Mouse (Mus musculus) urinary bladder, postnatal 14 days (tissue): ENCODE results near the gene Bmyc.
"Not testable (repeated sequence)": the region's sequence is repeated elsewhere in the genome, so short reads cannot be mapped to it uniquely, and the experiment has no call there.

Experiments used
- DNase-seq: peaks from one replicate; pipeline ENCODE4 v3.0.0; 2021; ENCODE audit warnings: low spot score

Bmyc gene

GRCm38 (mm10) chr2:25706643-25707481 is at the start of gene Bmyc:
Bmyc (plus strand) TSS chr2:25706739.
- DNase-seq: peak; percentile 83

DNA sequence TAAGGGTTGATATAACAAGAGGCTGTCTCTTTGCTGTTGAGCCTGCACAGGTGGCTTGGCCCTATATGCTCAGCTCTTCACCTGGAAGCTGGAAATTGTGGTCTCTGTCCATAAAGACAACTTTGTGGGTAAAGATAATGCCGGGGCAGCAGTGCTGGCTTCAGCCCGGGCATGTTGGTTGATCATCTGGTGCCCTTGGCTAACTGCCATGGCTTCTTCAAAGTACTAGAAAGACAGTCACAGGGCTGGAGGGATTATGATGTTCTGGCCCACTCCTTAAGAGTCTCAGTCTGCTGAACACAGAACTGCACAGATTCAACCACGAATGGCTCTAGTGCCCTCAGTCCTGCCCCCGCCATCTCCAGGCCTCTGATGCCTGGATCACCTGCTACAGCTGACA is 49.3 kb upstream of the Bmyc start:
- DNase-seq: no peak

- no peak for DNase-seq
Observed at GRCm38 (mm10) chr2:25657652-25658051, 48.9 kb upstream of the Bmyc start, which contains the start of gene Lcn5. Lcn5 (plus strand) TSS chr2:25657952.

DNA sequence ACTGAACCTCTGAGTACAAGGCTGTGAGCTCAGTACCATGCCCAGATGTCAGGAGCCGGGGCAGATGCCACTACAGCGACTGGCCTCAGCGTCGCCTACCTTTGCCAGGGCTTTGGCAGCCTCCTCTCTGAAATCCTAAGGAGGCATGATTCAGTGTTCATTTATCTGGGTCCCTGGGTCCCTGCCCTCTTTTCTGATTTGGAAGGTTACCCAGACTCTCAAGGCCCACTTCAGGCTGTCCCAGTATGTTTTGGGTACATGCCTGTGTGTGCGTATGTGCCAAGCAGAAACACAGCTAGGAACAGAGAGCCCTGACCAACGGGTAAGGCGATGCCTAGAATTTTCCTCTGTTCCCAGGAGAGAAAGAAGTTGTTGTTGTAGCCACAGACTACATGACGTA is 46.3 kb upstream of the Bmyc start:
- DNase-seq: no peak

- DNase-seq: no peak
Observed at GRCm38 (mm10) chr2:25661245-25661970, 45.1 kb upstream of the Bmyc start.

DNA sequence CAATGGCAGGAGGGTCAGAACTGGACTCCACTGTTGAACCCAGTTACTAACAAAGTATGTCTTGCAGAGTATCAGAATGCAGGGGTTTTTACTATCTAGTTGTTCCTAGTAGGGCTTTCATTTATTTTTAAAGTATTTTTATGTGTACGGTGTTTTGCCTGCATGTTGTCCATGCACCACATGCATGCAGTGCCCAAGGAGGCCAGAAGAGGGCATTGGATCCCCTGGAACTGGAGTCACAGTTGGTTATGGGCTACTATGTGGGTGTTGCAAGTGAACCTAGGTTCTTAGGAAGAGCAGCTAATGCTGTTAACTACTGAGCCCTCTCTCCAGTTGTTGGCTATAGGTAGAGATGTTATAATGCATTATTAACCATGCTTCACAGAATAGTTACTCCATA is 43.0 kb upstream of the Bmyc start:
- DNase-seq: peak; percentile 75

- DNase-seq: no peak
Observed at GRCm38 (mm10) chr2:25664125-25664524, 42.4 kb upstream of the Bmyc start.

DNA sequence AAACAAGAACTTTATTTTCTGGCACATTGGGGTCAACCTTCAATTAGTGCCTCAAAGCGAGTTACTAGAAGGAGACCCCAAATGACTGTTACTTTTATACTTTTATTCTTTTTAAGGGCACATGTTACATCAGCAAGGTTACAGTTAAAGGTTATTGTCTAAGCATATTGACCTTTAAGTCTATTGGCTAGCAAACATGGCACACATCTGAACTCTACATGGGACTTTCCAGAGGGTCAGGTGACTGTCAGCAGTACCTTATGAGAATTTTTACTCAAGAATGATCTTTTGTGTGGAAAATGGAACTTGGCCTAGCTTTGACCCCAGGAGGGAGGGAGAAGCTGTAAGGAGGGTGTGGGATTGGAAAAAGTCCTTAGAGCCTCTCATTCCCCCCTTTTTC is 40.0 kb upstream of the Bmyc start:
- no peak for DNase-seq

DNA sequence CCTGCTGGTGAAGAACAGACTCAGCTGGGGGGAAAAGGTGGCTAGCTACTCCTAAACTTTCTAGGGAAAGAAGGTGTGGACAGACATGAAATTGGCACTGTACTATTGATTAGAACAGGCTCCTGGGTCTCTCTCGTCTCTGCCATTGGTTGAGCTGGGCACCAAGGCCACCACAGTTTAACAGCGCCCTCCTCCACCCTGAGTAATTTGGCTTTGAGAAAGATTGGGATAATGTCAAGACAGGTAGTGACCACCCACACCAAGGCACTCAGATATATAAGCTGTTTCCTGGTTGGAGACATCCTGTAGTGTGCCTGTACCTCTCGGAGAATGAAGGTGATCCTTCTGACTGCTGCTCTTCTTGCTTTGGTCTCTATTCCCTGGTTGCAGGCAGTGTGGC is 30.1 kb upstream of the Bmyc start, which contains the start of gene Lcn6:
TSS of gene Lcn6 (plus strand) at position 301 of the 400 bp plus-strand sequence.
- no peak for DNase-seq

DNA sequence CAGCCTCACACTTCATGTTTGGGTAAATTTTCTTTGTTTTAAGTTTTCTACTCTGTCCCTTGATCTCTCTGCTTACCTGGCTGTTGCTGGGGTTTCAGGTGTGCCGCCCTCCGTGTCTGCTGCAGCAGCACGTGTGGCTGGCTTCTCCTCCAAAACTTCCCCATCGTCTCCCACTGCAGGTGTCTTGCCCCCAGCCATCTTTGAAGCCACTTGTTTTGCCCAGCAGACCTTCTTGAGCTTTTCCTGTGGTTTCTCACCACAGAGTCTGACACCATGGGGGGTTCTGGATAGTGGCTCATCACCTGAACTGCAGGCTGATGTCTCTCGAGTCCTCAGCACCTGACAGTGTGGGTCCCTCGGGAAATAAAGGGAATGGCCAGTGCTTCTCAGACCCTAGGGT is 27.0 kb upstream of the Bmyc start:
- no peak for DNase-seq

- no peak for DNase-seq
Observed at GRCm38 (mm10) chr2:25682426-25682825, 24.1 kb upstream of the Bmyc start, which contains the start of gene Lcn10. Lcn10 (plus strand) TSS chr2:25682726.

GRCm38 (mm10) chr2:25686941-25687340 is 19.6 kb upstream of the Bmyc start:
- DNase-seq: no peak

GRCm38 (mm10) chr2:25694605-25695004 is 11.9 kb upstream of the Bmyc start:
- peak; percentile 79 for DNase-seq

- no peak for DNase-seq
Observed at GRCm38 (mm10) chr2:25696951-25697350, 9.6 kb upstream of the Bmyc start.

DNA sequence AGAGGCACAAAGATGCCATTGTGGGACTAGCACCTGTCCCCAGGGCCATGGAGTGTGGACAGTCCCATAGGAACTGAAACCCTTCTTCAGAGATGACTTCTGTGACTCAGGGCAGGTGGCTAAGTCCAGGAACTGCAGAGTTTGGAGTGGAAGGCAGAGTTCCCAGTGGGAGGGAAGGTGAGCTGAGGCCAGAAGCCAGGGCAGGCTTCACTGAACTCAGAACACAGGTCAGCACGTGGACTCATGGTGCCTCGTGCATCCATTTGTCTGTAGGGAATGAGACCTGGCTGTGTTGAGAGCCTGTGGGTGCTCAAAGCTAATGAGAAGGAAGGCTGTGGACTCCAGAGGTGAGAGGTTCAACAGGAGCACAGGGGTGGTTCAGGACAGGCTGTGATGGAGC is 7.8 kb upstream of the Bmyc start:
- no peak for DNase-seq

DNA sequence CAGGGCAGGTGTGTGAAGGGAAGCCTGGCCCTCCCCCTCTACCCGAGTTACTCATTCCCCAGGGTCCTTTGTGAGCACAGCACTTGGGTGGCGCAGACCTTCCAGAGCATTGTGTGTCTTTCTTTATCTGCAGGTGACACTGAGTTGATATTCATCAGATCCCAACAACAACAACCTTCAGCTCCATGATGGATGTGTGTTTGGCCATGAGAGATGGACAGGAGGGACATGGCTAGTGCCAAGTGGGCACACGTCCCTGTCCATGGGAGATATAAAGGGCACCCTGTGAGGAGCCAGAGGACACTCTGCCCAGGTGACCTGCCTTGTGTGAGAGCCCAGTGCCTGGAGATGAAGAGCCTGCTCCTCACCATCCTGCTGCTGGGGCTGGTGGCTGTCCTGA is 6.8 kb upstream of the Bmyc start, which contains the start of gene Obp2a:
TSS of gene Obp2a (plus strand) at position 301 of the 400 bp plus-strand sequence.
- DNase-seq: not testable (repeated sequence)

DNA sequence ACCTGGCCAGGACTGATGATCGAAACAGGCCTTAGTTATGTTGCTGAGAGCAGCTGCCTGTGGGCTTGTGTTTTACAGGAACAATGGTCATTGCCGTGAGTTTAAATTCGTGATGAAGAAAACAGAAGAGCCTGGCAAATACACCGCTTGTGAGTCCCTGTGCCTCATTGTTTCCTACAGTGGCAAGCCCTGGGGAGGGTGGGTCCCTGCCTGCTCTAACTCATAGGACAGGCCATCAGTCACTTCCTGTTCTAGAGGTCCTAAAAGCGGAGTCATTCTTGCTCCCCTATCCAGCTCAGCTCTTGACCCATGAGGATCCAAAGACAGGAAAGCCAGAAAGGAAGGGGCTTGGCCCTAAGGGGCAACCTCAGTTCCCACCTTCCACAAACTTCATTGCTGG is 5.5 kb upstream of the Bmyc start:
- DNase-seq: no peak

DNA sequence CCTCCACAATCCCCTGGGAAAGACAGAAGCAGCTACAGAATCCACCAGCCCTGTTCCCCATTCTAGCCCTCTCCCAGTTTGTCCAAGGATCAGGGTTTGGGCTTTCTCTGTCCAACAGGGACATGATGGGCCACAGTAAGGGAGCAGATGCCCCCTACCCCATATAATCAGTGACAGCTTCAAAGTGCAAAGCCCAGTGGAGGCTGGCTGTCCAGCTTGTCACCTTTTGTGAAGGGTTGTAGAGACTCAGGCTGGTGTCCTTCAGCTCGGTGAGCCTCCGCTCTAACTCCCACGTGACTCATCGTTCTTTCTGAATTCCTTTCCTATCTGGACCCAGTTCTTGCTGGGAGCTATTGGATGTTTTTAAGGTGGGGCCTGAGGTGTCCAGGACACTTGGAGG is 2.8 kb upstream of the Bmyc start:
- no peak for DNase-seq

- DNase-seq: peak; percentile 26
Observed at GRCm38 (mm10) chr2:25708121-25708520, 1.6 kb downstream of the Bmyc start.

- DNase-seq: not testable (repeated sequence)
Observed at GRCm38 (mm10) chr2:25709056-25709455, 2.5 kb downstream of the Bmyc start.

DNA sequence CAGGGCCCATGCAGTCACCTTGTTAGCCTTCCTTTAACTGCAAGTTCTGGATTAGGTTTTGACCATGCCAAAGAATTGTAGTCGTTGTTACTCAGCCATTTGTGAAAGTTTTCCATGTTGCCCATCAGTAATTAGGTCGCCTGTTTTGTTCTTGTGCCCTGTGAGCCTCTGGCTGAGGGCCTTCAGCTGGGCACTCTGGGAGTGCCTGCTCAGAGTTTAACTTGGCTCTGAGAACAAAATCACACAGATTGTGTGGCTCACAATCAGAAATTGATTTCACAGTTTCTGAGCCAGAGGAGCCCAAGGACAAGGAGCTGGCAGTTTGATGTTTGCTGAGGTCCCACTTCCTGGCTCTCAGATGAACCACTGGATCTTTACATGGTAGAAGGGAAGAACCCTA is 3.3 kb downstream of the Bmyc start:
- DNase-seq: not testable (repeated sequence)

- not testable (repeated sequence) for DNase-seq
Observed at GRCm38 (mm10) chr2:25711641-25712040, 5.1 kb downstream of the Bmyc start.

GRCm38 (mm10) chr2:25717222-25717621 is 10.7 kb downstream of the Bmyc start:
- no peak for DNase-seq
